Mouse (Mus musculus) spleen, postnatal 10 days (tissue): ENCODE measurements around the gene Pcp4.

Source experiments
- DNase-seq, 2 experiments: peaks; one replicate each; pipeline ENCODE4 v3.0.0; 2021 to 2022; ENCODE audit warnings: low spot score in 2 of 2

The Pcp4 gene

GRCm38 (mm10) chr16:96563350-96564257, 96.2 kb downstream of the Pcp4 start:
- no peak for DNase-seq

GRCm38 (mm10) chr16:96567428-96567827, 100.0 kb downstream of the Pcp4 start:
- no peak for DNase-seq
